Mouse (Mus musculus) ES-Bruce4 (cell line): ENCODE measurements around the gene Yju2.

Experiments used
- CTCF ChIP-seq: IDR thresholded peaks from one replicate; pipeline ENCODE4 v1.8.1; 2011; ENCODE audit warnings: low read depth, low read length
- EP300 ChIP-seq: IDR thresholded peaks from 2 replicates; pipeline ENCODE4 v1.6.1; 2011; ENCODE audit warnings: low read depth, low read length; ENCODE audit not compliant: insufficient read depth
- POLR2A ChIP-seq: IDR thresholded peaks from one replicate; pipeline ENCODE4 v1.8.1; 2011; ENCODE audit warnings: low read length; ENCODE audit not compliant: insufficient read depth

- TF ChIP-seq POLR2A = no peak
- TF ChIP-seq CTCF = no peak
- TF ChIP-seq EP300 = no peak
Observed at GRCm38 (mm10) chr17:55957726-55958583, 944 bp upstream of the Yju2 start.
